ENCODE assay signal across 15 mouse cellular contexts in the genomic region with DNA sequence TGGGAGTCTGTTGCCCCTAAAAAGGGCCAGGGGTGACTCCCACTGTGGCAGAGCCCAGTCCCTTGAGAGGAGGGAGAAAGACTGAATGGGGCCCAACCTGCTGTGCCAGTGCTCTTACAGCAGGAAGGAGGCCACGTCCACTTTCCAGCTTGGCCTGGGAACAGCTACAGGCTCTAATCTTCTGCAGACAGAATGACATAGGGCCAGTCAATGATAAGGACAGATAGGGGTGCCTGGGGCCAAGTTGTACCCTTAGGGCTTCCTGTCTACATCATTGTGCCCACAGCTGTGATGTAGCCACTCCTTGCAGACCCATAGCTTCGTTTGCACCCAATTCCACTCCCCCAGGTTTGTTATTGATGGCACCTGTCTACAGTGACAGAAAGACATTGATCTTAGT. TPM values are rescaled to one million over a fixed set of nuclear protein-coding genes. Genes with fewer than 3 reads are reported as not detected.
DNase-seq lines count a peak whose midpoint lies in the region; ATAC-seq and TF ChIP-seq lines count a peak whose summit lies in the region.
"Had no signal": no experiment of that assay in that cellular context is flagged by ENCODE, and none has a peak within 500 bp of the region (broad histone marks: within the 10 kb centered on the region; RNA-seq: fewer than 3 reads in every experiment).

No protein-coding gene starts in this region.

- H3K27me3 ChIP-seq in heart, embryonic 10.5 days (ENCODE audit: insufficient read depth, poor library complexity, severe bottlenecking): peaks cover 32% of the 10 kb centered on the region
- H3K27me3 ChIP-seq in CH12.LX (replicated peaks): no peaks in the 10 kb centered on the region

- TF ChIP-seq EP300 in CH12.LX (IDR thresholded peaks at IDR 0.05; ENCODE audit: low read length): no peak

- H3K4me2 ChIP-seq in CH12.LX (ENCODE audit: insufficient read depth, low read depth, poor library complexity, severe bottlenecking): peak overlapping the region; percentile 78

- no peaks in the 10 kb centered on the region for H3K36me3 ChIP-seq in heart, embryonic 10.5 days
- H3K36me3 ChIP-seq in CH12.LX (replicated peaks in 1 of 2; ENCODE audit: control insufficient read depth in 1 of 2, insufficient read depth in 1 of 2, low read length in 1 of 2): peaks cover 26 to 64% of the 10 kb centered on the region in 2 experiments
- H3K36me3 ChIP-seq: midbrain, embryonic 10.5 days had no signal

- H3K9me3 ChIP-seq in heart, embryonic 10.5 days: no peaks in the 10 kb centered on the region
- no peaks in the 10 kb centered on the region for H3K9me3 ChIP-seq in CH12.LX (replicated peaks; ENCODE audit: low read length)
- H3K9me3 ChIP-seq: midbrain, embryonic 10.5 days had no signal

- peak overlapping the region; percentile 65 for H3K4me3 ChIP-seq in heart, embryonic 10.5 days
- peak overlapping the region; percentile 66 to 93 (median 78) for H3K4me3 ChIP-seq in CH12.LX (replicated peaks in 1 of 3; ENCODE audit: low read depth in 2 of 3, low read length in 2 of 3, poor library complexity in 1 of 3)
- H3K4me3 ChIP-seq: midbrain, embryonic 10.5 days had no signal

- H3K9ac ChIP-seq in CH12.LX (ENCODE audit: insufficient read depth, low read depth): peak overlapping the region; percentile 70
- H3K9ac ChIP-seq: forebrain, postnatal 0 days had no signal

- TF ChIP-seq CTCF in CH12.LX (conservative IDR thresholded peaks at IDR 0.05 in 1 of 2, IDR thresholded peaks at IDR 0.05 in 1 of 2; ENCODE audit: low read depth in 2 of 2, low read length in 2 of 2): no peak

- intact Hi-C loops in heart, postnatal 36 days (cut with DNase I): no loop called here

- dilution Hi-C loops in CH12.LX (cut with MboI; ENCODE audit: extremely low pct_ligation_motif_present, extremely low pct_unique_long_range_greater_than_20kb, low sequenced_read_pairs): no loop called here

- H3K4me1 ChIP-seq in heart, embryonic 10.5 days: peaks cover 70% of the 10 kb centered on the region
- peaks cover 44 to 66% of the 10 kb centered on the region in 2 experiments for H3K4me1 ChIP-seq in CH12.LX (ENCODE audit: control insufficient read depth in 1 of 2, insufficient read depth in 2 of 2)

- peak overlapping the region; percentile 72; the same call in 1 of the 2 replicates for H3K27ac ChIP-seq in heart, embryonic 10.5 days
- no peak overlapping the region for H3K27ac ChIP-seq in CH12.LX (ENCODE audit: insufficient read depth, low read depth)
- H3K27ac ChIP-seq: midbrain, embryonic 10.5 days had no signal

- in situ Hi-C loops in CH12.LX (cut with MboI; ENCODE audit: low pct_ligation_motif_present, low pct_unique_long_range_greater_than_20kb, low sequenced_read_pairs): no loop called here

- 16% methylated on average over 2 of the region's 2 CpGs for WGBS in heart, embryonic 10.5 days

- DNase-seq in heart, embryonic 10.5 days (ENCODE audit: low spot score): no peak
- DNase-seq in heart, postnatal 36 days: no peak
- DNase-seq in CH12.LX (ENCODE audit: extremely low read depth) (no peak), liver (peak; percentile 77)
- DNase-seq in right cerebral cortex, adult 2 months (ENCODE audit: low spot score in 2 of 2): no peak
- no peak for DNase-seq in right cerebral cortex, postnatal 14 days
- DNase-seq: cerebellum, adult 2 months; embryo, embryonic 11 days; forebrain, postnatal 0 days; kidney, adult 11 months had no signal

- TF ChIP-seq RAD21 in CH12.LX (IDR thresholded peaks at IDR 0.05; ENCODE audit: low read depth, low read length): no peak

- peak; percentile 69 for ATAC-seq in megakaryocyte-erythroid progenitor cell, adult 5-6 weeks (replicated peaks; ENCODE audit: low FRiP score, low TSS enrichment, poor library complexity, severe bottlenecking)
- no peak for ATAC-seq in inflammation-experienced regulatory T-cells, adult 6 months
- ATAC-seq: forebrain, postnatal 0 days had no signal

- H3K79me2 ChIP-seq in CH12.LX (replicated peaks; ENCODE audit: control insufficient read depth, extremely low read depth, insufficient read depth, poor library complexity, severe bottlenecking): peaks cover 67% of the 10 kb centered on the region

- TF ChIP-seq POLR2A in CH12.LX (IDR thresholded peaks at IDR 0.05; ENCODE audit: low read depth, low read length): no peak

TF ChIP-seq in CH12.LX, 34 proteins besides CTCF, POLR2A, EP300 and RAD21:
- TF ChIP-seq E2F4 (IDR thresholded peaks at IDR 0.05; ENCODE audit: insufficient replicate concordance, low read depth, low read length): no peak
- no peak for TF ChIP-seq RCOR1 (conservative IDR thresholded peaks at IDR 0.05; ENCODE audit: low read depth, low read length)
- TF ChIP-seq IRF4 (IDR thresholded peaks at IDR 0.05; ENCODE audit: low read depth, low read length): no peak
- TF ChIP-seq CHD1 (IDR thresholded peaks at IDR 0.05; ENCODE audit: low read depth, low read length): no peak
- TF ChIP-seq POLR2AphosphoS2 (IDR thresholded peaks at IDR 0.05; ENCODE audit: low read depth, low read length): no peak
- no peak for TF ChIP-seq SMC3 (IDR thresholded peaks at IDR 0.05; ENCODE audit: low read depth, low read length)
- no peak for TF ChIP-seq TBP (conservative IDR thresholded peaks at IDR 0.05; ENCODE audit: low read depth, low read length)
- no peak for TF ChIP-seq USF1 (IDR thresholded peaks at IDR 0.05; ENCODE audit: low read depth, low read length)
- TF ChIP-seq JUND (conservative IDR thresholded peaks at IDR 0.05; ENCODE audit: low read depth, low read length): no peak
- TF ChIP-seq MEF2A (IDR thresholded peaks at IDR 0.05; ENCODE audit: borderline replicate concordance, low read depth, low read length): no peak
- no peak for TF ChIP-seq USF2 (conservative IDR thresholded peaks at IDR 0.05; ENCODE audit: low read depth, low read length)
- no peak for TF ChIP-seq SIN3A (IDR thresholded peaks at IDR 0.05; ENCODE audit: low read length)

RNA-seq across cellular contexts. Expression of a gene that starts 2.2 kb away (rescaled TPM):
- 3.2 and 3.3 TPM in 2 replicates for polyA plus RNA-seq in heart, embryonic 10.5 days (2016; fragmentation: Nextera tagmentation; extraction: Ambion mirVana)
- total RNA-seq in heart, postnatal 36 days (2021): under 1 TPM; 0.11 to 0.16 TPM
- 50.4 and 63.7 TPM in 2 replicates for total RNA-seq in CH12.LX (2012; rRNA removed)
- total RNA-seq in CH12.LX (2014; rRNA removed): 17.2 and 19.2 TPM in 2 replicates
- 17.8 and 19.1 TPM in 2 replicates for polyA plus RNA-seq in CH12.LX (2012; ENCODE audit: insufficient read length, low read depth)
- total RNA-seq in megakaryocyte-erythroid progenitor cell, adult 5-6 weeks (2014; fragmentation: Nextera tagmentation): not detected in 2 replicates
- not detected in 2 replicates for total RNA-seq in megakaryocyte-erythroid progenitor cell, adult 5-6 weeks (2017)
- under 1 TPM; 0.19 to 0.57 (median 0.19) TPM for polyA plus RNA-seq in inflammation-experienced regulatory T-cells, adult 6 months (2017; shearing (Covaris generic))

RNA-seq across cellular contexts. Expression of a gene that starts 33.1 kb away (rescaled TPM):
- polyA plus RNA-seq in heart, embryonic 10.5 days (2016; fragmentation: Nextera tagmentation; extraction: Ambion mirVana): 10.2 and 11.8 TPM in 2 replicates
- total RNA-seq in heart, postnatal 36 days (2021): 10 to 100 TPM; 11.5 to 15.0 TPM
- total RNA-seq in CH12.LX (2012; rRNA removed): 379 and 412 TPM in 2 replicates
- total RNA-seq in CH12.LX (2014; rRNA removed): 264 and 274 TPM in 2 replicates
- 280 and 294 TPM in 2 replicates for polyA plus RNA-seq in CH12.LX (2012; ENCODE audit: insufficient read length, low read depth)
- total RNA-seq in megakaryocyte-erythroid progenitor cell, adult 5-6 weeks (2014; fragmentation: Nextera tagmentation): 2.2 and 2.4 TPM in 2 replicates
- total RNA-seq in megakaryocyte-erythroid progenitor cell, adult 5-6 weeks (2017): 1.3 TPM in 1 of 2 replicates, not detected in the other
- 100 to 1,000 TPM; 180 to 210 (median 192) TPM for polyA plus RNA-seq in inflammation-experienced regulatory T-cells, adult 6 months (2017; shearing (Covaris generic))

RNA-seq across cellular contexts. Expression of a gene that starts 34.5 kb away (rescaled TPM):
- polyA plus RNA-seq in heart, embryonic 10.5 days (2016; fragmentation: Nextera tagmentation; extraction: Ambion mirVana): 0.07 TPM in 1 of 2 replicates, not detected in the other
- total RNA-seq in heart, postnatal 36 days (2021): not detected
- 0.55 and 1.4 TPM in 2 replicates for total RNA-seq in CH12.LX (2012; rRNA removed)
- 0.61 and 0.70 TPM in 2 replicates for total RNA-seq in CH12.LX (2014; rRNA removed)
- polyA plus RNA-seq in CH12.LX (2012; ENCODE audit: insufficient read length, low read depth): 1.3 and 1.6 TPM in 2 replicates
- not detected in 2 replicates for total RNA-seq in megakaryocyte-erythroid progenitor cell, adult 5-6 weeks (2014; fragmentation: Nextera tagmentation)
- not detected in 2 replicates for total RNA-seq in megakaryocyte-erythroid progenitor cell, adult 5-6 weeks (2017)
- polyA plus RNA-seq in inflammation-experienced regulatory T-cells, adult 6 months (2017; shearing (Covaris generic)): under 1 TPM in 1 of 3 experiments, not detected in 2; 0.38 TPM
- total RNA-seq: gastrocnemius, adult 8-10 months had no signal
- polyA plus RNA-seq: midbrain, embryonic 10.5 days; neural tube, embryonic 14.5 days had no signal

Comparison
In these comparisons a context has a peak if more than half of its experiments do, and no peak if none do; other contexts are left out.
1. RNA of a gene that starts 2.2 kb away (total RNA-seq): 17.2 to 63.7 TPM in CH12.LX; 0.11 to 0.16 TPM in heart, postnatal 36 days and not detected in megakaryocyte-erythroid progenitor cell, adult 5-6 weeks; every median in the first group is over 10 times any median in the second.
2. RNA of a gene that starts 33.1 kb away (total RNA-seq): 264 to 412 TPM in CH12.LX; 11.5 to 15.0 TPM in heart, postnatal 36 days and 1.3 to 2.4 TPM in megakaryocyte-erythroid progenitor cell, adult 5-6 weeks; every median in the first group is over 10 times any median in the second.